Mouse (Mus musculus) limb, embryonic 13.5 days (tissue): ENCODE data around the gene Syn3. TPM values are rescaled to one million over a fixed set of nuclear protein-coding genes. Genes with fewer than 3 reads are reported as not detected.

ENCODE experiments used
- ATAC-seq: fragments of 200-750 bp; cut with Nextera tagmentation; 2 replicates; pipeline ENCODE4 v1.8.0; 2017; ENCODE audit warnings: low read depth, moderate number of reproducible peaks, moderate TSS enrichment; ENCODE audit not compliant: low FRiP score
- H3K27ac ChIP-seq: fragments of 300-500 bp; sonication (generic); 2 replicates; pipeline ENCODE4 v1.5.1; 2015; ENCODE audit warnings: inconsistent platforms, mild to moderate bottlenecking, moderate library complexity
- H3K27me3 ChIP-seq: fragments of 300-500 bp; sonication (generic); 2 replicates; pipeline ENCODE4 v1.6.1; 2015; ENCODE audit warnings: mild to moderate bottlenecking, inconsistent platforms
- H3K36me3 ChIP-seq: fragments of 300-500 bp; sonication (generic); 2 replicates; pipeline ENCODE4 v1.6.1; 2015; ENCODE audit warnings: inconsistent platforms, mild to moderate bottlenecking, moderate library complexity
- H3K4me1 ChIP-seq: fragments of 300-500 bp; sonication (generic); 2 replicates; pipeline ENCODE4 v1.6.1; 2015; ENCODE audit warnings: inconsistent platforms
- H3K4me2 ChIP-seq: fragments of 300-500 bp; sonication (generic); replicated peaks from 2 replicates; pipeline ENCODE4 v1.6.1; 2015; ENCODE audit warnings: inconsistent platforms, mild to moderate bottlenecking, moderate library complexity
- H3K4me3 ChIP-seq: fragments of 300-500 bp; sonication (generic); 2 replicates; pipeline ENCODE4 v1.5.1; 2015; ENCODE audit warnings: moderate library complexity, mild to moderate bottlenecking, inconsistent platforms
- H3K9ac ChIP-seq: fragments of 300-500 bp; sonication (generic); 2 replicates; pipeline ENCODE4 v1.6.1; 2015; ENCODE audit warnings: mild to moderate bottlenecking, inconsistent platforms
- H3K9me3 ChIP-seq: fragments of 300-500 bp; sonication (generic); 2 replicates; pipeline ENCODE4 v1.6.1; 2016; ENCODE audit warnings: inconsistent platforms
- WGBS: fragments of 180-500 bp; shearing (Covaris S2); methylation state at CpG from one replicate; pipeline ENCODE4 v1.1.7; 2015; 5-methylcytosine and 5-hydroxymethylcytosine counted together
- polyA plus RNA-seq: library from polyadenylated mRNA; unstranded; fragments of >200 nt; fragmentation: Nextera tagmentation; extraction: Ambion mirVana; gene quantifications from 2 replicates; pipeline ENCODE4 v1.2.1, GENCODE M21; 2015

The Syn3 gene
- polyA plus RNA-seq, 1 experiment from 2014 or later = 3.1 TPM

GRCm38 (mm10) chr10:86171246-86171645, 327.4 kb downstream of the Syn3 start:
- Histone ChIP-seq H3K36me3 (no peaks in the 10 kb centered on the region), H3K9me3 (no peaks in the 10 kb centered on the region), H3K9ac (no peak overlapping the region), H3K27me3 (no peaks in the 10 kb centered on the region), H3K4me3 (no peak overlapping the region), H3K4me2 (no peak overlapping the region), H3K27ac (no peak overlapping the region), H3K4me1 (peaks cover 12% of the 10 kb centered on the region)
- 86% methylated on average over 1 of the region's 1 CpGs for WGBS
- ATAC-seq = no peak

GRCm38 (mm10) chr10:86168084-86168483, 330.6 kb downstream of the Syn3 start:
- WGBS = 91% methylated on average over 2 of the region's 2 CpGs

GRCm38 (mm10) chr10:86166854-86167268, 331.8 kb downstream of the Syn3 start:
- H3K4me1 ChIP-seq = peaks cover 12% of the 10 kb centered on the region
- WGBS = 11% methylated on average over 4 of the region's 4 CpGs
- ATAC-seq = no peak
- 0 out of 2 replicates have a peak overlapping the region, but pooled peaks have one; percentile 31 for H3K9ac ChIP-seq
- H3K27ac ChIP-seq = peak overlapping the region; percentile 72
- H3K36me3 ChIP-seq = no peaks in the 10 kb centered on the region
- no peak overlapping the region for H3K4me3 ChIP-seq
- no peaks in the 10 kb centered on the region for H3K9me3 ChIP-seq
- no peaks in the 10 kb centered on the region for H3K27me3 ChIP-seq
- no peak overlapping the region for H3K4me2 ChIP-seq

More at GRCm38 (mm10) chr10:86168084-86168483, 330.6 kb downstream of the Syn3 start:
- no peak overlapping the region for H3K4me2 ChIP-seq
- ATAC-seq = no peak
- H3K9me3 ChIP-seq = no peaks in the 10 kb centered on the region
- peaks cover 12% of the 10 kb centered on the region for H3K4me1 ChIP-seq
- H3K27me3 ChIP-seq = no peaks in the 10 kb centered on the region
- H3K27ac ChIP-seq = no peak overlapping the region
- no peaks in the 10 kb centered on the region for H3K36me3 ChIP-seq
- no peak overlapping the region for H3K4me3 ChIP-seq
- no peak overlapping the region for H3K9ac ChIP-seq

GRCm38 (mm10) chr10:86164098-86164497, 334.6 kb downstream of the Syn3 start:
- no peak overlapping the region for H3K4me2 ChIP-seq
- no peak overlapping the region for H3K4me3 ChIP-seq
- 46% methylated on average over 3 of the region's 3 CpGs for WGBS
- ATAC-seq = no peak
- H3K27ac ChIP-seq = no peak overlapping the region
- H3K9ac ChIP-seq = no peak overlapping the region
- no peaks in the 10 kb centered on the region for H3K27me3 ChIP-seq
- no peaks in the 10 kb centered on the region for H3K36me3 ChIP-seq
- peaks cover 12% of the 10 kb centered on the region for H3K4me1 ChIP-seq
- H3K9me3 ChIP-seq = no peaks in the 10 kb centered on the region

GRCm38 (mm10) chr10:86161783-86162271, 336.9 kb downstream of the Syn3 start:
- ATAC-seq = no peak
- H3K9ac ChIP-seq = no peak overlapping the region
- no peak overlapping the region for H3K4me3 ChIP-seq
- WGBS = 75% methylated on average over 6 of the region's 6 CpGs
- H3K27me3 ChIP-seq = no peaks in the 10 kb centered on the region
- H3K4me2 ChIP-seq = no peak overlapping the region
- H3K36me3 ChIP-seq = no peaks in the 10 kb centered on the region
- H3K27ac ChIP-seq = no peak overlapping the region
- peaks cover 11% of the 10 kb centered on the region for H3K4me1 ChIP-seq
- no peaks in the 10 kb centered on the region for H3K9me3 ChIP-seq

- no peaks in the 10 kb centered on the region for H3K27me3 ChIP-seq
- no peak overlapping the region for H3K9ac ChIP-seq
- H3K4me2 ChIP-seq = no peak overlapping the region
- peak overlapping the region; percentile 44; the same call in 1 of the 2 replicates for H3K27ac ChIP-seq
- H3K9me3 ChIP-seq = no peaks in the 10 kb centered on the region
- ATAC-seq = no peak
- 73% methylated on average over 8 of the region's 8 CpGs for WGBS
- H3K4me3 ChIP-seq = no peak overlapping the region
- peaks cover 9% of the 10 kb centered on the region; the same call in 1 of the 2 replicates for H3K4me1 ChIP-seq
- H3K36me3 ChIP-seq = no peaks in the 10 kb centered on the region
Observed at GRCm38 (mm10) chr10:86158198-86158899, 340.3 kb downstream of the Syn3 start.

GRCm38 (mm10) chr10:86155344-86155743, 343.4 kb downstream of the Syn3 start:
- WGBS = 37% methylated on average over 3 of the region's 3 CpGs
- Histone ChIP-seq H3K4me1 (peaks cover 14% of the 10 kb centered on the region; the same call in 1 of the 2 replicates), H3K9me3 (no peaks in the 10 kb centered on the region), H3K27ac (no peak overlapping the region), H3K27me3 (no peaks in the 10 kb centered on the region), H3K4me2 (no peak overlapping the region), H3K4me3 (no peak overlapping the region), H3K9ac (no peak overlapping the region), H3K36me3 (no peaks in the 10 kb centered on the region)
- no peak for ATAC-seq

GRCm38 (mm10) chr10:86153221-86153620, 345.5 kb downstream of the Syn3 start:
- Histone ChIP-seq H3K4me2 (no peak overlapping the region), H3K27ac (no peak overlapping the region), H3K27me3 (no peaks in the 10 kb centered on the region), H3K36me3 (no peaks in the 10 kb centered on the region), H3K9ac (no peak overlapping the region), H3K9me3 (no peaks in the 10 kb centered on the region), H3K4me3 (no peak overlapping the region), H3K4me1 (peaks cover 15% of the 10 kb centered on the region)
- ATAC-seq = no peak

- peak; percentile 25; the same call in 1 of the 2 replicates for ATAC-seq
- no peak overlapping the region for H3K27ac ChIP-seq
Observed at GRCm38 (mm10) chr10:86151357-86151756, 347.3 kb downstream of the Syn3 start.

GRCm38 (mm10) chr10:86150076-86150475, 348.6 kb downstream of the Syn3 start:
- ATAC-seq = no peak
- H3K9me3 ChIP-seq = no peaks in the 10 kb centered on the region
- 47% methylated on average over 1 of the region's 1 CpGs for WGBS
- no peak overlapping the region for H3K27ac ChIP-seq
- H3K4me1 ChIP-seq = peaks cover 17% of the 10 kb centered on the region
- H3K36me3 ChIP-seq = no peaks in the 10 kb centered on the region
- H3K4me3 ChIP-seq = no peak overlapping the region
- no peaks in the 10 kb centered on the region for H3K27me3 ChIP-seq
- H3K4me2 ChIP-seq = no peak overlapping the region
- H3K9ac ChIP-seq = no peak overlapping the region

More at GRCm38 (mm10) chr10:86151357-86151756, 347.3 kb downstream of the Syn3 start:
- Histone ChIP-seq H3K27me3 (no peaks in the 10 kb centered on the region), H3K9me3 (no peaks in the 10 kb centered on the region), H3K9ac (no peak overlapping the region), H3K4me3 (no peak overlapping the region), H3K4me2 (no peak overlapping the region), H3K4me1 (peaks cover 17% of the 10 kb centered on the region), H3K36me3 (no peaks in the 10 kb centered on the region)
- WGBS = 51% methylated on average over 5 of the region's 5 CpGs

- Histone ChIP-seq H3K36me3 (no peaks in the 10 kb centered on the region), H3K4me1 (peaks cover 17% of the 10 kb centered on the region), H3K27ac (no peak overlapping the region; the same call in 1 of the 2 replicates), H3K9ac (no peak overlapping the region), H3K4me2 (no peak overlapping the region), H3K4me3 (no peak overlapping the region), H3K27me3 (no peaks in the 10 kb centered on the region), H3K9me3 (no peaks in the 10 kb centered on the region)
- WGBS = 50% methylated on average over 3 of the region's 3 CpGs
- ATAC-seq = peak; percentile 54
Observed at GRCm38 (mm10) chr10:86149029-86149818, 349.5 kb downstream of the Syn3 start.

- Histone ChIP-seq H3K4me3 (no peak overlapping the region), H3K9ac (no peak overlapping the region), H3K4me2 (no peak overlapping the region), H3K27ac (no peak overlapping the region), H3K27me3 (no peaks in the 10 kb centered on the region), H3K4me1 (peaks cover 7% of the 10 kb centered on the region), H3K9me3 (no peaks in the 10 kb centered on the region), H3K36me3 (no peaks in the 10 kb centered on the region)
- no peak for ATAC-seq
- WGBS = 82% methylated on average over 8 of the region's 8 CpGs
Observed at GRCm38 (mm10) chr10:86139061-86139681, 359.5 kb downstream of the Syn3 start.
